Mouse (Mus musculus) CD4-positive, CD25-positive, alpha-beta regulatory T cell, adult 4 months (primary cell): ENCODE results near the gene Sema7a. TPM values are rescaled to one million over a fixed set of nuclear protein-coding genes. Genes with fewer than 3 reads are reported as not detected.

Source experiments
- ATAC-seq: one replicate; pipeline ENCODE4 v1.8.0; 2017
- polyA plus RNA-seq, 2 experiments: library from polyadenylated mRNA; unstranded; fragments of 100-300 nt; shearing (Covaris generic); gene quantifications; one replicate each; pipeline ENCODE4 v1.2.1; 2017

Sema7a gene
- polyA plus RNA-seq, 2 experiments from 2014 or later: not detected

DNA sequence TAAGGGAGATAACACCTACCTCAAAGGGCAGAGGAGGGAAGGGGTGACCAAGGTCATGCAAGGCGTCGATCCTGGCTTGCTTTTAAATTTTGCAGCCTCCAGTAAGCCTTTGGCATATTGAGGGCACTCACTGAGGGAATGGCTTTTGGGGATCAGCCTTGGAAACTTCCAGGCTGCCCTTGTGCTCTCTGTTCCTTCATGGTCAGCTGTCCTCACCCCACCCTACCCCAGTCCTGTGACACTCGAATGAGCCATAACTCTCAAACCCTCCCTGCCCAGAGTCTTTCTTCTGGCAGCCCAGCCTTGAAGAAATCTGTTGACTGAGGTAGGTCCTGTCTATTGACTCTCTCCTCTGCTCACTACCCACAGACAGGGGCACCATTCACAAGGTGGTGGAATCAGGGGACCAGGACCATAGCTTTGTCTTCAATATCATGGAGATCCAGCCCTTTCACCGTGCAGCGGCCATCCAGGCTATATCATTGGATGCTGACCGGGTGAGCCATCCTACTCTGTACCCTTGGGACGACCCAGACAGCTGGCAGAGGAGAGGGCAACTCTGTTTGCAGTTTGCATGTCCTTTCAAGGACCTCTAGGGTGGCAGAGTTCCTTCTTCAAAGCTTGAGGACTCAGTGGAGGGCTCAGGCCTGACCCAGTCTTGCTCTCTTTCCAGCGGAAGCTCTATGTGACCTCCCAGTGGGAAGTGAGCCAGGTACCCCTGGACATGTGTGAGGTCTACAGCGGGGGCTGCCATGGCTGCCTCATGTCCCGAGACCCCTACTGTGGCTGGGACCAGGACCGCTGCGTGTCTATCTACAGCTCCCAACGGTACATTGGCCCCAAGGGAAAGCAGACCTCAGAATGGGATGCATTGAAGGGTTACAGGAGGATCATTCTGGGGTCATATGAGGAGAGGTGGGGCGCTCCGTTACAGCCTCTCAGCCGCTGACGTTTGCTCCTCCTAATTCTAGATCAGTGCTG is 20.3 kb downstream of the Sema7a start:
- ATAC-seq: no peak

GRCm38 (mm10) chr9:57961226-57961625 is 21.3 kb downstream of the Sema7a start:
- ATAC-seq: no peak

DNA sequence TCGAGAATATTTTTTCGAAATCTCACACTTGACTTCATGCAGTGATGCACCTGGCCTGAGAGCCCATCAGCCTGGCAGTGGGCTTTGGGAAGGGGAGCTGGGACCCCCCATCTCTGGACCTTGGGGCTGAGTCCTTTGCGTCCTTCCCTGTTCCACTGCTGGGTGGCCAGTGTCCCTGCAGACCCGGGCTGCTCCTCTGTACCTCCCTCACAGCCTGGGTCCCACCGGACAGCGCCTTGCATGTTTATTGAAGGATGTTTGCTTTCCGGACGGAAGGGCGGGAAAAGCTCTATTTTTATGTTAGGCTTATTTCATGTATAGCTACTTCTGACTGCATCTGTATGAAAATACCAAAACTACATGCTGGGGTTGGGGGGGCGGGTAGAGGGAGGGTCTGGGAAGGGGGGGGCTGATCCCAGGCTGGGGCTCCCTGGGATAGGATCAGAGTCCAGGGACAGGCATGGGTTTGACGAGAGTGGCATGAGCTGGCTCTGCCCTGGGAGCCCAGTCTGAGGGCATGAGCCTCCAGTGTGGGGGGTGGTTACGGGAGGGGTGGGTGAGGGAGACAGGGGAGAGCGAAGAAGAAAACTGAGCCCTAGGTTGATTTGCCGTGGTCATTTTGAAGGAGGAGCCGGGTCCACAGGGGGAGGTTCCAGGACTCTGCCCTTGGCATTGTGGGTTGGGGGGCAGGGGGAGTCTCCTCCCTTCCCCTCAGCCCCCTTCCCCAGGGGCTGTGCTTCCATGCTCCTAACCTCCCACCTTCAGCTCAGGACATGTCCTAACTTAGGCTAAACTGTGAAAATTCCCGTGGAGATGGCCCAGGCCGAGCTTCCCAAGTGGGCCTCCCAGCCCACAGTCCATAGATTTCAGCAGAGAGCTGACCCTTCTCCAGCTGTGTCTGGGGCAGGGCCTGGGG is 22.2 kb downstream of the Sema7a start:
- no peak for ATAC-seq

DNA sequence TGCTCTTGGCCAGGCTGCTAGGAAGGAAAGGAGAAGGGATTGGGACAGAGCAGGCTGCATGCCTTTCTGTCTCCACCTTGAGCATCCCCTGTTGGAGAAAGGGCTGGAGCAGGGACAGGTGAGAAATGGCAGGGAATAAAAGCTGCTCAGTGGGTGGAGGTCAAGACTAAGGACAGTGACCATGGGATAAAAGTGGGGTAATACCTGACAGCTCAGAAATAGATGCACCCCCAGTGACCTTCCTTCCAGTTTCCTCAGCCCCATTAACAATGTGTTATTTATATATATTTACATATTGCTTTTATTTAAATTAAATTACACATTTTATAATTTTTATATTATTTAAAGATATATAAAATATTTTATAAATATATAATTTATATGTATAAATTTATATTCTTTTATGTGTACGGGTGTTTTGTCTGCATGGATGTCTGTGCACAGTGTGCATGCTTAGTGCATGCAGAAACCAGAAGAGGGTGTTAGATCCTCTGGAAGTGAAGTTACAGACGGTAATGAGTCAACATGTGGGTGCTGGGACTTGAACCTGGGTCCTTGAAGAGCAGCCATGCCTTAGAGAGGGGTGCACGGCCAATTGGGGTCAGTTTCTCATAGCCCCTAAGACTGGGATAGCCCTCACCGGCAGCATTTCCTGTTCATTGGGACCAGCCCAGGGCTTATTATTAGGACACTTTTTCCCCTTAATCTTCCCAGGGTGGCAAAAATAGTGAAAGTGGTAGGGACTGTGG is 23.5 kb downstream of the Sema7a start:
- no peak for ATAC-seq

DNA sequence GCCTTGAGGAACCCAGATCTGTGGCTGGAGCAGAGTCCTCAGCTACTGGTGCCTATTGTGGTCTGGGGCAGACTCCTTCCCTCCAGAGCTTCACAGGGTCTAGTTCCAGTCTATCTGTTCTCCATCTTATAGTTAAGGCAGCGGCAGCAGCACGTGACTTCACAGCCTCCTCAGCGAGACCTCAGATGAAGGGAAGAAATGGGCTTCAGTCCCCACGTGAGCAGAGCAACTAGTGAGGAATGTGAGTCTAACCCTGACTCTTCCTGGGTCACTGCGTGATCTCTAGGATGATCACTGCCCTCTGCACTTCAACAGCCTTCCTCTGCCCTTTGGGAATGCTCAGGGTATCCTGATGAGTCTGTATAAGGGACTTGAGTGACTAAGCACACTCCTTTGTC is 24.1 kb downstream of the Sema7a start:
- ATAC-seq: no peak

DNA sequence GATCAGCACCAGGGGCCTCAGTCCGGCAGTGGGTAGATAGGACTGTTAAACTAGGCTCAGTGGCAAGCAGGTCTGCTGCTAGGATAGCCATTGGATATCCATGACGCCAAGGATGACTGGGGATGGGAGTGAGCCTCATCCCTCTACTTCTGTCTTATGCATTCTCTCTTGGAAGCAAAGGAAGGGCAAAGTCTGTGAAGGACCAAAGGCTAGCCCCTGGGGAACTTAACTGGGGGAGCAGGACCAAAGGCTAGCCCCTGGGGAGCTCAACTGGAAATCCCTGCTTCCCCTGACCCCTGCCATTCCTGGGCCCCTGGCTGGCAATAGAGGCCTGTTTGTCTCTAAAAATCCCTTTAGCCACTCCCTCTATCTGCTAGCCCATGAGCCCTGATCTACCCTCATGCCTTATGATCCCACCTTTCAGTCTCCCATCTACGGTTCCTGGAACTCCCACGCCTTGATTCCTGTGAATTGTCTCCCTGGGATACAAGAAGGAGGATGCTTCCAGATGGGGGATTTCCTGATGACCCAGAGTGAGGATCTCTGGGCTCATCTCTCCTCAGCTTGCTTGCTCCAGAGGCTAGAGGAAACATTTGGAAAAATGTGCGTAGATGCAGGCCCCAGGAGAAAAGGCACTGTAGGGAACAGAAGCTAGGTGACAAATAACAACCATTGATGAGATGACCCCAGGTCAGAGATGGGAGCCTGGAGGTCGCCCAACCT is 24.8 kb downstream of the Sema7a start:
- ATAC-seq: no peak

DNA sequence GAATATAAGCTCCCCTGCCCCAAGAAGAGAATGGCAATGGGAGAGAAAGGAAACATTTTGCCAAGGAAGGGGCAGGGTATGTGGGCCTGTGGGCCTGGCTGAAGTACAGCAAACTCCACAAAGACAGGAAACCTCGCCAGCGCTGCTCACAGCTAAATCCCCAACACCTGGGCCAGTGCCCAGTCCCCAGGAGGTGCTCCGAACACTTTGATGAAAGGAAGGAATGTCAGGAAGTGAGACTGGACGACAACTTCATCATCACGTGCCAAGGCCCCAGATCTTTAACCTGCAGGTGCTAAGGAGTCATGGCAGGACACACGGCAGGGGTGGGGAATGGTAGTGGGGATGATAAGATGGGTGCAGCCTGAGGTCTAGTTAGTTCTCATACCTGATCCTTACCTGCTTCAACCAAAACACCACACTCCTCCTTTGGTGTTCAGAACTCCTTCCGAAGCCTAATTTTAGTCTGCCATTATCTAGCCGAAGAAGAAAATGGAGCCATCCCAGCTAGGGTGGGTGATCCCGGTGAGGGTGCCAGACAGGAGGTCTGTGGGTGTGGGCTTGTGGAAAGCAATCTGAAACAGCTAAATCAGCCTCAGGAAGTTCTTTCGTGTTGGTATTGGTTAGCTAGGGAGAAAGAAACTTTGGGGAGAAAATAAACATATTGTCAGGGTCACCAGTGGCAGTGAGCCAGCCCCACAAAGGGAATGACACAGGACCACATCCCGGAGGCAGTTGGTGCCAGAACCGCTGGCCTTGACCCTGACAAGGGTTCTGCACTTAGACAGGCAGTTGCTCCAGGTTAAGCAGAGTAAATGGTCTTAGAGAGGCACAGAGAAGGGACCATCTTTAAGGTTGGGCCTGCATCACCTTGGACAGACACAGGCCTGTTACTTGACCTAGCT is 25.6 kb downstream of the Sema7a start:
- ATAC-seq: no peak

DNA sequence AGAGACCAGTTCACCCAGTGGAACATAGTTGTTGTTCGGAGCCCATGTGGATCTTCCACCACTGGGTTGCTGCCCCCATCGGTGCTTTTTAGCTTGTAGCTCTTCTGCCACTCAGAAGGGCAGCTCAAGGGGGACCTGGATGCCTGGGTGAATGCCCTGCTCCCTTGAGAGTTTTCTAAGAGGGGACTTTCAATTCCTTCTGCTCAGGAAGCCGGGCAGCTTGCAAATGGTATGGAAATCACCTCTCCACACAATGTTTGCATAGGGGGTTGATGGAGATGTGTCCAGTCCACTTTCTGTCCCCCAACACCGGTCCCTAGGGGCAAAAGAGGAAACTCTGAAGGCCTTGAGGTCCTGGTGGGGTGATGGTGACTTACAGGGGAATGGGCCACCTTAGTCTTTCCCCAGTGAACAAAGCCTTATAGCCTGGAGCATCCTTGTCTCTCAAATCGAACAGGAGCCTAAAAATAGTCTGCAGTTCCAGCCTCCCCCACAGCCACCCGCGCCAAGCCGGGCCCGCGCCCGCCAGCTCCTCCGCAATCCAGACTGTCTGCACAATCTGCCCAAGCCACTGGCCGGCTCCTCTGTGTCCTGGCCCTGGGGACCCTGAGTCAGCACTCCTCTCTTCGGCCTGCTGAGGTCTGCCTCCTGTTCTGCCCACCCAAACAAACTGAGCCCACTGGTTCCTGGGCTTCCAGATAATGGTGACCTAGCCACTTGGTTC is 27.5 kb downstream of the Sema7a start:
- no peak for ATAC-seq

DNA sequence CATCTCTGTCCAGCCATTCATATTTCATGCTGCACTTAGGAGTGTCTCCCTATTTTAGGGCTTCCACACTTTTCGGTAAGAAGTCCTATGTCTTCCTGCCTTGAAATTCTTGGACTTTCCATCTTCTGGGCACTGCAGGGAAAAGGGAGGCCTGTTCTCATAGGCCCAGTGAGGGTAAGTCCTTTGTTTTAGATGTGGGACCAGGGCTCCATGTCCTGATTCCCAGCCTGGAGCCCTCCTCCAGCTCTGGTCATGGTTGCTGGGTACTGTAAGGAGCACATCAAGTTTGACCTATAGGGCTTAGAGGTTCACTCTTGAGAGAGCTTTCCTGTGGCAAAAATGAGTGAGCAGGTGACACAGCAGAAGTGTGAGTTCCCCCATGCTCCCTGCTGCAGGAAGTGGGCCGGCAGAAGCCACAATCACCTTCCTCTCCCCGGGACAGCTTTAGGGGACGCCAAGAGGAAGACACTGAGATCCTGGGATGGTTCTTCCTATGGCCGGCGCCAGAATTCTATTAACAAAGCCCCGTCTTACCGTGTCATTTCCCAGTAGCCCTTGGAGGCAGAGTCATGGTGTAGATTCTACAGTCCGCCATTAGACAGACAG is 28.4 kb downstream of the Sema7a start:
- ATAC-seq: peak; percentile 53

- ATAC-seq: no peak
Observed at GRCm38 (mm10) chr9:57968783-57969542, 29.1 kb downstream of the Sema7a start.

DNA sequence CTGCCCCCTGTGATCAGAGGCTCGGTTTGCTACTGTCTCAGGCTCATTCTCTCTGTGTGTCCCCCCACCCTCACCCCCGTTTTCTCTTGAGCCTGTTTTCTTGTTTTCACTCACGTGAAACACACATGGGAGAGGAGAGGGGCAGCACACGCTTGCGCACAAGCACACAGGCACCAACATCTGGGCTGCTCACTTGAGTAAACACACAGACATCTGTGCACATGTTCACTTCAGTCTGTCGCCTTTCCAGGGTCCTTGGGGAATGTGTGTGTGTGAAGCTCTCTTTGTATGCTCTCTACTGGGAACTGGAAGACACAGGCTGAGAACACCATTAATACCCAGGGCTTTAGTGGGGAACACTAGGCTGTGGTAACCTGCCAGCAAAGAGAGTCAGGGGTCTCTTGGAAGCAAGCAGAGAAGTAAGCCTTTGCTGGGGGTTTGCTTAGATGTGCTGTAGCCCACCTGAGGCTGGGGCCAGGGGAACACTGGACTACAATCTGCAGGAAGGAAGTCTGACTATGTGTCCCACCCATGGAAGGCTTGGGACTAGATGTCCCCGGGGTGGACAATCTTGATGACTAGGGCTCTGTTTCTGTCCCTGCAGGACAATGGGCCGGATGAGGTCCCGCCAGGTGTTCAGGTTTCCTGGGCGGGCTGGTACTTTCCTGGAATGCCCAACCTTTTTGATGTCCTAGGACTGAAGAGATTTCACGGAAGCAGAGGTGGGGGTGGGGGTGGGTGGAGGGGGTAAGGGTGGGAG is 30.0 kb downstream of the Sema7a start:
- no peak for ATAC-seq

DNA sequence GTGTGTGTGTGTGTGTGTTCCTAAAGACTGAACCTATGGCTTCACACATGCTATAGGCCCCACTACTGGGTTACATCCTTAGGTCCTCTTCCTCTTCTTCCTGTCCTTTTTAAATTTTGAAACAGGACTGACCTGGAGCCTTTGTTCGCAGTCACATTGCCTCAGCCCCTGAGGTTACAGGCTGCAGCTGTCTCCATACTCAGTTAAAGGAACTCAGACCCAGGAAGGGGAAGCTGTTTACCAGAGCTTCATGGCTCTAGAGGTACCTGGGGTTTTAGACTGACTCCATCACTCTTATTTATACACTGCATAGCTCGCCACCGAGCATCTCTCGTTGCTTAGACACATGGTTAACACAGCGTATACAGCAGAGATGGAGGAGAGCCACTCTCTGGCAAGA is 31.5 kb downstream of the Sema7a start:
- no peak for ATAC-seq

DNA sequence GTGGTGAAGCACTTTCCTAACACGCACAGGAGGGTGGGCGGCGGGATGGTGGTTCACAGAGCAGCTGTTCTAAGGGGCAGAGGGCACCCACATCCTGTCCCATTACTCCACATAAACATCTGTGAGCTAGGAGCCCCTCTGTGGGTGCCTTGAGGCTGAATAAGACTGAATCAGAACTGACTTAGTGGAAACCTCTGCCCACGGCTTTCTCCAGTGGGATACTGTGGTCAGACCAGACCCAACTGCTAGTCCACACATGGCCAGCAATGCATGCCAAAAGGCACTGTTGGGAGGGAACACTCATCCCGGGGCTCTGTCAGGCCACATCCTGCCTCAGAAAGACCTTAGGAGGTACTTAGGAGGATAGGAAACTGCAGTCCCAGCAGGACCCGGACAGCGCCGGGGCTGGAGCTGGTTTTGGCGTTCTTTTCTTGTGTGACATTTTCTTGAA is 32.3 kb downstream of the Sema7a start:
- peak; percentile 62 for ATAC-seq

DNA sequence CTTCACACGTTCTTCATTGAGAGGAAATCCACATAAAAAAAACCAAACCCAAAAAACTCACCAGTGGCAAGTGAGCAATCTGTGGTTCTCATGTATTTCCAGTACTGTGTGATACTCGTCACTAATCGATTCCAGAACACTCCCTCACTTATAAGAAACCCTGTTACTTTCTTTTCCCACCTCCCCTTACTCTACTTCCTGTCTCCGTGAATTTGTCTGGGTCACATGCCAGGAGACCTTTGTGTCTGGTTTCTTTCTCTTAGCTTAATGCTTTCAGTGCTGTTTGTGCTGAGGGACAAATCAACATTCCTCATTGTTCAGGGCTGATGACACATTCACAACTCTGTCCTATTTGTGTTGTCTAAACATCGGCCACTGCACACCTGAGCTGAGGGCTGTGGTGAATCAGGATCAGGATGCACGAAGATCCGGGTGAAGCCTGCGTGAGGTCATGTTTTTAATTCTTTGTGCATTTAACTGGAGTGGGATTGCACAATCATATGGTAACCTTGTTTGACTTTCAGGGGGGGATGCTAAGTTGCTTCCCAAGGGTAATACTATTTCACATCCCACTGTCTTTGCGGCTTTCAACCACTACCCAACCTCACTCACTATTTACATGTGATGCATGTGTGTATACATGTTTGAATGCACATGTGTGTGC is 33.0 kb downstream of the Sema7a start:
- peak; percentile 53 for ATAC-seq

GRCm38 (mm10) chr9:57973440-57974066 is 33.6 kb downstream of the Sema7a start:
- no peak for ATAC-seq

DNA sequence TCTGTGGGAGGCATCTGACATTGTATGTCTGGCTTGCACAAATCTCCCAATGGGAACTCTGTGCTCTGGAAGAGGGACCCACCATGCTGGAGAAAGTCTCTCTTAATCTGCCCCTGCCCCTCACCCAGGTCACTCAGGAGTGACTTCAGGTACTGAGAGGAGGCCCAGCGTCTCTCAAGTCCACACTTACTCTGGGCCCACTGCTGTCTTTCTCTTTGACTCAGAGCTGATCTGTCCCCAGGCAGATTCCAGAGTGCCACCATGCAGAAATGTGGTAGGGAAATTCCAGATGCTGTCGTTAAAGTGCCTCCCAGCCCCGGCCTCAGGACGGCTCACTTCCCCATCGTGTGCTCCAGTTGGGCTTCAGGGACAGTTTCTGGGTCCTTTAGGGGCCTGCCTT is 34.3 kb downstream of the Sema7a start:
- no peak for ATAC-seq
